21 mouse cellular contexts compared by ENCODE assay signal in genomic region chr6:17119521-17120232, GRCm38 (mm10). TPM values are rescaled to one million over a fixed set of nuclear protein-coding genes. Genes with fewer than 3 reads are reported as not detected.
DNase-seq lines count a peak whose midpoint lies in the region; ATAC-seq and TF ChIP-seq lines count a peak whose summit lies in the region.
"Had no signal": no experiment of that assay in that cellular context is flagged by ENCODE, and none has a peak within 500 bp of the region (broad histone marks: within the 10 kb centered on the region; RNA-seq: fewer than 3 reads in every experiment).

No protein-coding gene starts in this region.

- intact Hi-C loops in gastrocnemius, adult 2 months (cut with DNase I) = no loop called here
- intact Hi-C loops in gastrocnemius, postnatal 14 days (cut with DNase I; ENCODE audit: low total_unique reads) = no loop called here

- H3K27me3 ChIP-seq in stomach, postnatal 0 days (ENCODE audit: control insufficient read depth, insufficient read depth, low read length) = no peaks in the 10 kb centered on the region
- H3K27me3 ChIP-seq: heart, embryonic 15.5 days; hindbrain, embryonic 15.5 days; intestine, embryonic 15.5 days; neural tube, embryonic 12.5 days; stomach, embryonic 15.5 days had no signal

- H3K4me2 ChIP-seq in stomach, postnatal 0 days (replicated peaks; ENCODE audit: low read depth) = no peak overlapping the region
- H3K4me2 ChIP-seq: heart, embryonic 15.5 days; hindbrain, embryonic 15.5 days; intestine, embryonic 15.5 days; neural tube, embryonic 12.5 days; stomach, embryonic 15.5 days had no signal

- no peak overlapping the region for H3K4me3 ChIP-seq in gastrocnemius, adult 2 months
- H3K4me3 ChIP-seq in bone marrow macrophage, adult 2 months (ENCODE audit: insufficient read depth, low read length) = no peak overlapping the region
- H3K4me3 ChIP-seq in stomach, postnatal 0 days (ENCODE audit: low read depth, low read length) = no peak overlapping the region
- H3K4me3 ChIP-seq: heart, embryonic 15.5 days; hindbrain, embryonic 15.5 days; intestine, embryonic 15.5 days; midbrain, embryonic 10.5 days; neural tube, embryonic 12.5 days; stomach, embryonic 15.5 days had no signal

- ATAC-seq in stomach, postnatal 0 days (ENCODE audit: low FRiP score, low TSS enrichment) = 0 out of 2 replicates have a peak, but pooled peaks have one; percentile 24
- ATAC-seq: intestine, embryonic 15.5 days had no signal

- H3K27ac ChIP-seq in gastrocnemius, adult 2 months = 0 out of 2 replicates have a peak overlapping the region, but pooled peaks have one; percentile 12
- peak overlapping the region; percentile 38; the same call in 1 of the 2 replicates for H3K27ac ChIP-seq in bone marrow macrophage, adult 2 months (ENCODE audit: insufficient read depth, low read depth, low read length)
- H3K27ac ChIP-seq in stomach, postnatal 0 days (replicated peaks) = peak overlapping the region; percentile 30; the same call in 1 of the 2 replicates
- H3K27ac ChIP-seq: heart, embryonic 15.5 days; hindbrain, embryonic 15.5 days; intestine, embryonic 15.5 days; liver, embryonic 14.5 days; macrophage; midbrain, embryonic 10.5 days; neural tube, embryonic 12.5 days; stomach, embryonic 15.5 days had no signal

- TF ChIP-seq CTCF in gastrocnemius, adult 2 months (IDR thresholded peaks at IDR 0.05) = no peak
- TF ChIP-seq CTCF in bone marrow macrophage, adult 2 months (IDR thresholded peaks at IDR 0.05; ENCODE audit: low read depth, low read length) = no peak
- TF ChIP-seq CTCF in stomach, postnatal 0 days (IDR thresholded peaks at IDR 0.05; ENCODE audit: low read depth) = no peak

- WGBS in stomach, postnatal 0 days = 50% methylated on average over 7 of the region's 7 CpGs

- H3K9me3 ChIP-seq in stomach, postnatal 0 days (ENCODE audit: control insufficient read depth, low read length) = no peaks in the 10 kb centered on the region
- H3K9me3 ChIP-seq: heart, embryonic 15.5 days; hindbrain, embryonic 15.5 days; intestine, embryonic 15.5 days; midbrain, embryonic 10.5 days; neural tube, embryonic 12.5 days; stomach, embryonic 15.5 days had no signal

- DNase-seq in gastrocnemius, adult 2 months = no peak
- no peak for DNase-seq in gastrocnemius, postnatal 14 days
- DNase-seq in lung, postnatal 36 days = peak; percentile 50
- DNase-seq in lung, adult 18-20 months = no peak
- no peak for DNase-seq in stomach, postnatal 0 days (ENCODE audit: low spot score)
- no peak for DNase-seq in spleen, postnatal 4 days (ENCODE audit: low spot score in 2 of 2)
- no peak for DNase-seq in right cerebral cortex, adult 18-20 months
- DNase-seq: gastrocnemius, postnatal 10 days; heart, postnatal 4 days; kidney, adult 9 months; kidney, postnatal 36 days; spleen, adult 18-20 months had no signal

- H3K9ac ChIP-seq in stomach, postnatal 0 days (ENCODE audit: low read length) = no peak overlapping the region
- H3K9ac ChIP-seq: heart, embryonic 15.5 days; hindbrain, embryonic 15.5 days; intestine, embryonic 15.5 days; liver, embryonic 14.5 days; neural tube, embryonic 12.5 days; stomach, embryonic 15.5 days had no signal

- no peaks in the 10 kb centered on the region for H3K36me3 ChIP-seq in stomach, postnatal 0 days (ENCODE audit: control insufficient read depth, insufficient read depth, low read length)
- H3K36me3 ChIP-seq: heart, embryonic 15.5 days; hindbrain, embryonic 15.5 days; intestine, embryonic 15.5 days; midbrain, embryonic 10.5 days; neural tube, embryonic 12.5 days; stomach, embryonic 15.5 days had no signal

- peaks cover 10% of the 10 kb centered on the region for H3K4me1 ChIP-seq in bone marrow macrophage, adult 2 months (ENCODE audit: control insufficient read depth, insufficient read depth, low read length)
- no peaks in the 10 kb centered on the region for H3K4me1 ChIP-seq in stomach, postnatal 0 days (replicated peaks; ENCODE audit: control insufficient read depth, insufficient read depth)
- H3K4me1 ChIP-seq: hindbrain, embryonic 15.5 days; intestine, embryonic 15.5 days; midbrain, embryonic 10.5 days; neural tube, embryonic 12.5 days; stomach, embryonic 15.5 days had no signal

- no peak for TF ChIP-seq EP300 in stomach, postnatal 0 days (optimal IDR thresholded peaks at IDR 0.05)

- no peak for TF ChIP-seq POLR2A in bone marrow macrophage, adult 2 months (IDR thresholded peaks at IDR 0.05; ENCODE audit: borderline replicate concordance, low read depth, low read length)

RNA-seq across cellular contexts. Expression of gene Tes, which starts 54.7 kb away (rescaled TPM):
- 1 to 10 TPM in 1 of 2 experiments, under 1 TPM in 1; 0.69 to 2.6 TPM for total RNA-seq in gastrocnemius, adult 2 months (2021)
- total RNA-seq in gastrocnemius, postnatal 14 days (2021) = 1 to 10 TPM; 2.7 to 2.8 TPM
- 20.0 and 21.6 TPM in 2 replicates for polyA plus RNA-seq in bone marrow macrophage, adult 2 months (2012; ENCODE audit: insufficient read depth, insufficient read length, missing spikeins)
- 111 and 114 TPM in 2 replicates for polyA plus RNA-seq in stomach, postnatal 0 days (2015; fragmentation: Nextera tagmentation; extraction: Ambion mirVana)
